Comparison of ENCODE assay signal across 10 mouse cellular contexts in genomic region chr3:55517454-55518014, GRCm38 (mm10). TPM values are rescaled to one million over a fixed set of nuclear protein-coding genes. Genes with fewer than 3 reads are reported as not detected.
DNase-seq lines count a peak whose midpoint lies in the region; ATAC-seq and TF ChIP-seq lines count a peak whose summit lies in the region.
"Had no signal": no experiment of that assay in that cellular context is flagged by ENCODE, and none has a peak within 500 bp of the region (broad histone marks: within the 10 kb centered on the region; RNA-seq: fewer than 3 reads in every experiment).

No protein-coding gene starts in this region.

- intact Hi-C loops in heart, postnatal 10 days (cut with DNase I), result no loop called here
- intact Hi-C loops in left cerebral cortex, postnatal 4 days (cut with DNase I), result no loop called here

- peak overlapping the region; percentile 12; the same call in 1 of the 2 replicates for H3K4me3 ChIP-seq in lung, embryonic 14.5 days (ENCODE audit: low read depth, low read length)
- H3K4me3 ChIP-seq in embryonic facial prominence, embryonic 15.5 days (replicated peaks), result peak overlapping the region; percentile 8; the same call in 1 of the 2 replicates
- peak overlapping the region; percentile 66 for H3K4me3 ChIP-seq in megakaryocyte, embryonic 14.5 days (replicated peaks)

- TF ChIP-seq CTCF in lung, embryonic 14.5 days (IDR thresholded peaks at IDR 0.05; ENCODE audit: low read depth), result no peak

- 30% methylated on average over 17 of the region's 17 CpGs for WGBS in lung, embryonic 14.5 days
- 39% methylated on average over 17 of the region's 17 CpGs for WGBS in embryonic facial prominence, embryonic 15.5 days

- no peaks in the 10 kb centered on the region for H3K9me3 ChIP-seq in lung, embryonic 14.5 days (ENCODE audit: low read depth, low read length)
- H3K9me3 ChIP-seq in embryonic facial prominence, embryonic 15.5 days (replicated peaks), result no peaks in the 10 kb centered on the region
- H3K9me3 ChIP-seq in megakaryocyte, embryonic 14.5 days, result 0 out of 2 replicates have a peak, but pooled peaks cover 3% of the 10 kb centered on the region

- no peak for ATAC-seq in lung, embryonic 14.5 days (ENCODE audit: insufficient read depth)
- ATAC-seq in embryonic facial prominence, embryonic 15.5 days (ENCODE audit: insufficient number of reproducible peaks, low FRiP score, low TSS enrichment, low read depth), result no peak

- H3K4me2 ChIP-seq in lung, embryonic 14.5 days, result peak overlapping the region; percentile 54
- peak overlapping the region; percentile 24 for H3K4me2 ChIP-seq in embryonic facial prominence, embryonic 15.5 days (replicated peaks)

- H3K9ac ChIP-seq in lung, embryonic 14.5 days, result peak overlapping the region; percentile 22
- no peak overlapping the region for H3K9ac ChIP-seq in embryonic facial prominence, embryonic 15.5 days

- DNase-seq in heart, adult 11 months, result peak; percentile 73
- no peak for DNase-seq in heart, postnatal 10 days
- peak; percentile 32 for DNase-seq in lung, embryonic 14.5 days
- no peak for DNase-seq in lung, postnatal 14 days
- DNase-seq in left cerebral cortex, postnatal 4 days, result no peak
- DNase-seq in layer of hippocampus, adult 11-12 months (ENCODE audit: low spot score), result no peak

- peaks cover 4% of the 10 kb centered on the region for H3K4me1 ChIP-seq in lung, embryonic 14.5 days (ENCODE audit: insufficient read depth)
- 0 out of 2 replicates have a peak, but pooled peaks cover 12% of the 10 kb centered on the region for H3K4me1 ChIP-seq in embryonic facial prominence, embryonic 15.5 days
- peaks cover 8% of the 10 kb centered on the region for H3K4me1 ChIP-seq in megakaryocyte, embryonic 14.5 days

- no peak overlapping the region for H3K27ac ChIP-seq in lung, embryonic 14.5 days (ENCODE audit: low read depth)
- H3K27ac ChIP-seq in embryonic facial prominence, embryonic 15.5 days (replicated peaks), result peak overlapping the region; percentile 8; the same call in 1 of the 2 replicates

- no peaks in the 10 kb centered on the region for H3K27me3 ChIP-seq in lung, embryonic 14.5 days (ENCODE audit: insufficient read depth, low read length)
- H3K27me3 ChIP-seq in embryonic facial prominence, embryonic 15.5 days, result no peaks in the 10 kb centered on the region
- H3K27me3 ChIP-seq in megakaryocyte, embryonic 14.5 days (replicated peaks), result peaks cover 21% of the 10 kb centered on the region

- no peaks in the 10 kb centered on the region for H3K36me3 ChIP-seq in lung, embryonic 14.5 days (ENCODE audit: insufficient read depth)
- H3K36me3 ChIP-seq in embryonic facial prominence, embryonic 15.5 days, result no peaks in the 10 kb centered on the region
- H3K36me3 ChIP-seq in megakaryocyte, embryonic 14.5 days (replicated peaks; ENCODE audit: low read length), result no peaks in the 10 kb centered on the region

RNA-seq across cellular contexts. Expression of gene Gm21954, which starts 45.5 kb away (rescaled TPM):
- total RNA-seq in heart, postnatal 10 days (2021), result not detected
- polyA plus RNA-seq in lung, embryonic 14.5 days (2014; fragmentation: Nextera tagmentation; extraction: Ambion mirVana), result not detected in 2 replicates
- polyA plus RNA-seq in embryonic facial prominence, embryonic 15.5 days (2015; fragmentation: Nextera tagmentation; extraction: Ambion mirVana), result not detected in 2 replicates
- polyA plus RNA-seq in megakaryocyte, embryonic 14.5 days (2012; ENCODE audit: insufficient read depth, low replicate concordance), result not detected in 2 replicates
- not detected for total RNA-seq in left cerebral cortex, postnatal 4 days (2021)
- total RNA-seq: heart, adult 18-20 months; layer of hippocampus, postnatal 14 days had no signal

Comparison
In these comparisons a context has a peak if more than half of its experiments do, and no peak if none do; other contexts are left out.
1. DNase-seq: peak in heart, adult 11 months (single experiment) and lung, embryonic 14.5 days (single experiment); none in heart, postnatal 10 days (0 of 2), lung, postnatal 14 days (single experiment), left cerebral cortex, postnatal 4 days (single experiment) and layer of hippocampus, adult 11-12 months (single experiment).
2. H3K4me3 ChIP-seq: peak in every context shown above with its lines; median percentile 66 in megakaryocyte, embryonic 14.5 days; 12 in lung, embryonic 14.5 days; 8 in embryonic facial prominence, embryonic 15.5 days.